Mouse (Mus musculus): Measurements from ENCODE around the gene Cend1. TPM values are rescaled to one million over a fixed set of nuclear protein-coding genes. Genes with fewer than 3 reads are reported as not detected.
"Not testable (repeated sequence)": the region's sequence is repeated elsewhere in the genome, so short reads cannot be mapped to it uniquely, and the experiment has no call there.

Cend1 gene
- polyA plus RNA-seq, 1 experiment: not detected

GRCm38 (mm10) chr7:141416144-141416841 lies 13.0 kb downstream of the Cend1 start:
- Histone ChIP-seq H3K9me3 (no peaks in the 10 kb centered on the region), H3K4me1 (peaks cover 48% of the 10 kb centered on the region)
- TF ChIP-seq FLI1 (IDR thresholded peaks at IDR 0.05; ENCODE audit: low read length) (no peak), GATA1 (IDR thresholded peaks at IDR 0.05; ENCODE audit: borderline replicate concordance, low read length) (no peak)

GRCm38 (mm10) chr7:141413809-141414584 lies 15.3 kb downstream of the Cend1 start, which contains the start of gene Gatd1:
Gene Gatd1 (minus strand): TSS chr7:141414136.
- no peak for TF ChIP-seq FLI1 (IDR thresholded peaks at IDR 0.05; ENCODE audit: low read length)
- no peak for TF ChIP-seq GATA1 (IDR thresholded peaks at IDR 0.05; ENCODE audit: borderline replicate concordance, low read length)
- Histone ChIP-seq H3K4me1 (peaks cover 65% of the 10 kb centered on the region), H3K36me3 (replicated peaks; ENCODE audit: low read length) (peaks cover 33% of the 10 kb centered on the region), H3K9me3 (no peaks in the 10 kb centered on the region), H3K4me3 (replicated peaks) (peak within 1 kb of the TSS; percentile 97), H3K27me3 (replicated peaks) (no peaks in the 10 kb centered on the region)

More at GRCm38 (mm10) chr7:141416144-141416841, 13.0 kb downstream of the Cend1 start:
- Histone ChIP-seq H3K4me3 (replicated peaks) (peak overlapping the region; percentile 19), H3K27me3 (replicated peaks) (no peaks in the 10 kb centered on the region), H3K36me3 (replicated peaks; ENCODE audit: low read length) (peaks cover 10% of the 10 kb centered on the region)

DNA sequence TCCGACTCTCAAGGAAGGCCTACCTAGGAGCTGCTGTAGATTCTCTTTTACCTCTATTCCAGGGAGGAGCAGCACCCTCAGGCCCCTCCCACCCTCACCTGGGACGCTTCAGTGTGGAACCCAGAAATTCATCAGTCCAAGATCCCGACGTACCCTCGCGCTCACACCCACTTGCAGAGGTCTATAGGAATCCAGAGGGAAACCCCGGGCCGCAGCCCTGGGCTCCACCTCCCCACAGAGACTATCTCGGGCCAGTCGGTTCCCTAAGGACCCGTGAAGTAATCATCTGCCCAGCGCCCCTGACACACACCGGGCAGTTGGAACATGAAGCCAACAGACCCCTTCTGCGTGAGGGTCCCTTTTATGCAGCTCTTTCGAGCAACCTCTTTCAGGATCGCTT lies 16.0 kb downstream of the Cend1 start:
- TF ChIP-seq GATA1 (IDR thresholded peaks at IDR 0.05; ENCODE audit: borderline replicate concordance, low read length) (no peak), FLI1 (IDR thresholded peaks at IDR 0.05; ENCODE audit: low read length) (no peak)
- Histone ChIP-seq H3K9me3 (no peaks in the 10 kb centered on the region), H3K4me3 (replicated peaks) (peak overlapping the region; percentile 97), H3K36me3 (replicated peaks; ENCODE audit: low read length) (peaks cover 40% of the 10 kb centered on the region), H3K27me3 (replicated peaks) (no peaks in the 10 kb centered on the region), H3K4me1 (peaks cover 61% of the 10 kb centered on the region)

GRCm38 (mm10) chr7:141411667-141412066 lies 17.6 kb downstream of the Cend1 start:
- H3K9me3 ChIP-seq: no peaks in the 10 kb centered on the region
- TF ChIP-seq GATA1 (IDR thresholded peaks at IDR 0.05; ENCODE audit: borderline replicate concordance, low read length): no peak
- no peak for TF ChIP-seq FLI1 (IDR thresholded peaks at IDR 0.05; ENCODE audit: low read length)
- H3K4me1 ChIP-seq: peaks cover 55% of the 10 kb centered on the region

GRCm38 (mm10) chr7:141410631-141411030 lies 18.7 kb downstream of the Cend1 start:
- H3K4me3 ChIP-seq (replicated peaks): no peak overlapping the region
- no peaks in the 10 kb centered on the region for H3K27me3 ChIP-seq (replicated peaks)
- peaks cover 49% of the 10 kb centered on the region for H3K4me1 ChIP-seq
- H3K9me3 ChIP-seq: no peaks in the 10 kb centered on the region
- peaks cover 52% of the 10 kb centered on the region for H3K36me3 ChIP-seq (replicated peaks; ENCODE audit: low read length)
- no peak for TF ChIP-seq FLI1 (IDR thresholded peaks at IDR 0.05; ENCODE audit: low read length)
- TF ChIP-seq GATA1 (IDR thresholded peaks at IDR 0.05; ENCODE audit: borderline replicate concordance, low read length): no peak

More at GRCm38 (mm10) chr7:141411667-141412066, 17.6 kb downstream of the Cend1 start:
- H3K36me3 ChIP-seq (replicated peaks; ENCODE audit: low read length): peaks cover 45% of the 10 kb centered on the region
- no peaks in the 10 kb centered on the region for H3K27me3 ChIP-seq (replicated peaks)
- no peak overlapping the region for H3K4me3 ChIP-seq (replicated peaks)

GRCm38 (mm10) chr7:141408833-141409232 lies 20.5 kb downstream of the Cend1 start:
- no peaks in the 10 kb centered on the region for H3K27me3 ChIP-seq (replicated peaks)
- peaks cover 67% of the 10 kb centered on the region for H3K36me3 ChIP-seq (replicated peaks; ENCODE audit: low read length)
- H3K9me3 ChIP-seq: no peaks in the 10 kb centered on the region

GRCm38 (mm10) chr7:141407670-141408069 lies 21.6 kb downstream of the Cend1 start:
- not testable (repeated sequence) for H3K4me3 ChIP-seq (replicated peaks)
- H3K36me3 ChIP-seq (replicated peaks; ENCODE audit: low read length): peaks cover 79% of the 10 kb centered on the region

More at GRCm38 (mm10) chr7:141408833-141409232, 20.5 kb downstream of the Cend1 start:
- Histone ChIP-seq H3K4me1 (peaks cover 40% of the 10 kb centered on the region), H3K4me3 (replicated peaks) (peak overlapping the region; percentile 38)
- TF ChIP-seq FLI1 (IDR thresholded peaks at IDR 0.05; ENCODE audit: low read length) (no peak), GATA1 (IDR thresholded peaks at IDR 0.05; ENCODE audit: borderline replicate concordance, low read length) (no peak)

DNA sequence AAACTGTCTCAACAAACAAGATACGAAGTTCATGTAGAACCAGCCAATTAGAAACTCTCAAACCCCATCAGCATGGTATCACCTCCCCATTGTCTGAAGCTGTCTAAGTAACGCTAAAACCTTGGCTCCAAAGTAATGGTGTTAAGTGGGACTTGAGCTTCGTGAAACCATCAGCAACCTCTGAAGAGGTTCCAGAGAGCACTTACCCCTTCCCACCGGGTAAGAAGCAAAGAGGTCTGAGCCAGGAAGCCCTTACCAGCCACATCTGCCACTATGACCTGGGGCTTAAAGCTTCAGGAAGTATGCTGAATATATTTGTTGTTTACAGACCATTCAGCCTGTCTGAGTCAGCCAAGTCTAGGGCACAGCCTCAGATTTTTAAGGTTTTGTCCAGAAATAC lies 23.8 kb downstream of the Cend1 start:
- Histone ChIP-seq H3K4me1 (peaks cover 40% of the 10 kb centered on the region), H3K27me3 (replicated peaks) (no peaks in the 10 kb centered on the region), H3K4me3 (replicated peaks) (no peak overlapping the region), H3K9me3 (no peaks in the 10 kb centered on the region), H3K36me3 (replicated peaks; ENCODE audit: low read length) (peaks cover 82% of the 10 kb centered on the region)
- TF ChIP-seq GATA1 (IDR thresholded peaks at IDR 0.05; ENCODE audit: borderline replicate concordance, low read length) (no peak), FLI1 (IDR thresholded peaks at IDR 0.05; ENCODE audit: low read length) (no peak)

More at GRCm38 (mm10) chr7:141407670-141408069, 21.6 kb downstream of the Cend1 start:
- peaks cover 39% of the 10 kb centered on the region for H3K4me1 ChIP-seq
- H3K9me3 ChIP-seq; H3K27me3 ChIP-seq (replicated peaks): not testable (repeated sequence)

- no peaks in the 10 kb centered on the region for H3K9me3 ChIP-seq
- H3K4me1 ChIP-seq: peaks cover 26% of the 10 kb centered on the region
- H3K4me3 ChIP-seq (replicated peaks): peak overlapping the region; percentile 42
- H3K27me3 ChIP-seq (replicated peaks): no peaks in the 10 kb centered on the region
- TF ChIP-seq FLI1 (IDR thresholded peaks at IDR 0.05; ENCODE audit: low read length) (no peak), GATA1 (IDR thresholded peaks at IDR 0.05; ENCODE audit: borderline replicate concordance, low read length) (no peak)
- H3K36me3 ChIP-seq (replicated peaks; ENCODE audit: low read length): peaks cover 82% of the 10 kb centered on the region
Observed at GRCm38 (mm10) chr7:141403305-141403704, 26.0 kb downstream of the Cend1 start.

- no peaks in the 10 kb centered on the region for H3K9me3 ChIP-seq
- peaks cover 63% of the 10 kb centered on the region for H3K4me1 ChIP-seq
- H3K27me3 ChIP-seq (replicated peaks): no peaks in the 10 kb centered on the region
- TF ChIP-seq FLI1 (IDR thresholded peaks at IDR 0.05; ENCODE audit: low read length) (no peak), GATA1 (IDR thresholded peaks at IDR 0.05; ENCODE audit: borderline replicate concordance, low read length) (no peak)
- peak overlapping the region; percentile 67 for H3K4me3 ChIP-seq (replicated peaks)
- peaks cover 50% of the 10 kb centered on the region for H3K36me3 ChIP-seq (replicated peaks; ENCODE audit: low read length)
Observed at GRCm38 (mm10) chr7:141395348-141395747, 33.9 kb downstream of the Cend1 start.

Data from megakaryocyte, embryonic 14.5 days (primary cell).